Mouse (Mus musculus): Measurements from ENCODE around the gene Rbfox3.

Gene Rbfox3

DNA sequence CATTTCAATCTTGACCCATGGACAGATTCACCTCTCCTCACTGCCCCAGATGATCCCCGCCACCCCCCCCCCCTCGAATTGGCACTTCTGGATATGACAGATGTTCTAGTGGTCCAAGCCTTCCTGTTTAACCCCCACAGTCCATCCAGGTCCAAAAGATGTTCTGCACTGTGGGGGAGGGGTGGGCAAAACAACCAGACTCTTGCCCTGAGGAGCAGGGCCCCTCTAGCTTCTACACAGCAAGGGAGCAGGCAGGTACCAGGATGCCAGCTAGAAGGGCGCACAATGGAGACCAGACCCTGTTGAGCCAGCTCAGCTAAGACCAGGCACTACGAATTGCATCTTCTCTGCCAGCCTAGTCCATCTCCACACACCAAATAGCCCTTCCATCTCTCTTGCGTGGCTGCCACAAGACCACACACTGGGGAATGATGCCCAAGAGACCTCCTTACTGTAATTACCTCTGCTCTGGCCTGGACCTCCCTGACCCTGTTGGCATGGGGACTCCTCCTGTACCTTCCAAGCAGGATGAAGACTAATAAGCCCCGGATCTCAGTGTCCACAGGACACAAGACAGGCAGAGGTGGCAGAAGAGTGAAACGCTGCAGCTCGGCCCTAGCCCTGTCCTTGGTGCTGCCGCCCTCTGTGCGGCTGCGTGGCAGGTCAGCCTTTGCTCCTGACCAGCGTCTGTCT, 5.1 kb downstream of the Rbfox3 start:
- DNase-seq (ENCODE audit: inconsistent age in 2 of 2, low spot score in 1 of 2) = no peak

DNA sequence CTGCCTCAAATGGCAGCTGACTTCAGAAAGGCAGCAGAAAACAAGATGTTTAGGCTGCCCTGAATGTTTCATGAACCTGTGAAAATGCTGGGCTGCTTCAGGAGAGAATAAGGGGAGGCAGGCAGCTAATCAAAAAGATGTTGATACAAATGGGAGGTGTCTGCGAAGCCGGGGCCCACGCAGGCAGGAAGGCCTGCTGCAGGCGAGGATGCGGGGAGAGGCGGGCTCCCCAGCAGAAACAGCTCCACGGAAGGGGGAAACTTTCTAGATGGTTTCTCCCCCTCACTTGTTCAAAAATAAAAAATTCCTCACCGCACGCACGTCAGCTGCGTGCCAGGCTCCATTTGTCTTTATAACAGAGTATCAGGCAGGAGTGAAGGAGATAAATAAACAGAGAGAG, 5.7 kb downstream of the Rbfox3 start:
- DNase-seq (ENCODE audit: inconsistent age in 2 of 2, low spot score in 1 of 2) = no peak

DNA sequence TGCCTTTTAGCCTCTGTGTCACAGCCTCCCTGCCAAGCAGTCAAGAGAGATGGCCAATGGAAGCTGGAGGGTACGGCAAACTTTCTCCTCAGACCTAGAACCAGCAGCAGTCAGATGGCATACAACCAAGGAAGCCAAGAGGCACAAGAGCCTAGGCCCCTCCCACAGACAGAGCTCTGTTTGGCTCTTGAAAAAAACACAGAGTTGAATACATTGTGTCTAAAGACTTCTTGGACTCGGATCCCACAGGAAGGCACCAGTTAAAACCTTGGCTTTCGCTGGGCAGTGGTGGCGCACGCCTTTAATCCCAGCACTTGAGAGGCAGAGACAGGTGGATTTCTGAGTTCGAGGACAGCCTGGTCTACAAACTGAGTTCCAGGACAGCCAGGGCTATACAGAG, 7.1 kb downstream of the Rbfox3 start:
- no peak for DNase-seq (ENCODE audit: inconsistent age in 2 of 2, low spot score in 1 of 2)

DNA sequence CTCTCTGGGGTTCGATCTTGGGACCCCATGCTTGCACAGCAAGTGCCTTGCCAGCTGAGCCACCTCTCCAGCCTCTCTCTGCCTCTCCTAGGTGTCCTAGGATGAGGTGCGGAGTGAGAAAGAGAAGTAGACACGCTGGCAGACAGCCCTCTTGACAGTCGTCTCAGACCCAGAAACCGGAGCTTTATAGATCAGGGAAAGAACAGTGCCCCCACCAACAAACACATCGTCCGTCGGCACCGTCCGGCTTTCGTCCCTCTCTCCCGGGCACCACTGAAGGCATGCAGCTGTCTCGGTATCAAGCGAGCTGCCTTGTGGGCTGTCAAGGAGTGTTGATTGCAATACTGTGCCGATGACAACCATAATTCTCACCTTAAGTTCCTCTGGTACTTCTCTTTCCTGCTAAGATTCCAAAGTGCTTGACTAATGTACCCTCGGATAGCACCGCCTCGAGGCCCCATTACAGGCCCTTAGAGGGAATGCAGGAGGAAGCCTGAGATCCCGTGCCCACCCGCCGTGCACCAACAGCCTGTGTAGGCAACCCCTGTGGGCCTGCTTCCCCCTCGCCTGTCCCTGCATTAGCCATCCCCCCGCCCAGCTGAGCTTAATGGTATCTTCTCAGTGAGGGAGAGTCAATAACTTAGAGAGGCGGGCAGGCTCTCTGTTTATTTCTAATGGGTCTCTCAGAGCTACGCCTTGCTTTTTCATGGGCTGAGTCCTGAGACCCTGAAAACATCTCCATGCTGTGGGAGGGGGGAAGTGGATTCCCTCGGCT, 11.4 kb downstream of the Rbfox3 start:
- DNase-seq (ENCODE audit: inconsistent age in 2 of 2, low spot score in 1 of 2) = no peak

DNA sequence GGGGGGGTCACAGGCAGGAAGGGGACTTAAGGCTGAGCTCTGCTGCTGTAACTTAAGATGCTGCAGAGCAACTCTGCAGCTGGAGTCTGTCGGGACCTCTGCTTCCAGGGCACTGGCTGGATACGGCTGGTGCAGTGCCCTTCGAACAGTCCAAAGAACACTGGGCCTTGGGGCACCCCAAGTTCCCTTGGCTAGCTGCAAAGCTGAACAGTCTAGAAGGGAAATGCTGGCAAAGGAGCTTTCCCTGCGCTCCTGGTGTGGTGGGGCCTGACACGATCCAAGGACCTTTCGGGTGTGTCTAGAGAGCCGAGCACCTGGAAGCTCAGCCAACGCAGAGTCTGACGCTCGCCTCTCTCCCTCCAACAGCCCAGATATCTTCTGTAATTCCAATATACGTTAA, 12.8 kb downstream of the Rbfox3 start:
- no peak for DNase-seq (ENCODE audit: inconsistent age in 2 of 2, low spot score in 1 of 2)

DNA sequence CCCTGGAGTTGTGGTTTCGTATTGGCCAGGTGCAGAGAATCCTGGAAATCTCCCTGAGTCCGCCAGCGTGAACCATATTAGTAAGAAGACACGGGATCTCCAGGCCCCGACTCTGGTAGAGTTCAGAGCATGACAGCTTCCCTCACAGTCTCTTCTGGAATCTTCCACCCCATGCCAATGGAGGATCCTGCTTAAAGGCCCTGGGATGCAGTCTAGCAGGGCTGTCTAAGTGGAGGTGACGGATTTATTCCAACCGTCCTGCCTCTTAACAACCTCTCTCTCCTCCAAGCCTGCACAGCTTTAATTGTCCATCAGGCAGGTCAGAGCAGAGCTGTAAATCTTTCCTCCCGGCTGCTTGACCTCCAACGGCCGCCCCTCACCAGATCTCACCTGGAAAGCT, 13.2 kb downstream of the Rbfox3 start:
- DNase-seq (ENCODE audit: inconsistent age in 2 of 2, low spot score in 1 of 2) = no peak

DNA sequence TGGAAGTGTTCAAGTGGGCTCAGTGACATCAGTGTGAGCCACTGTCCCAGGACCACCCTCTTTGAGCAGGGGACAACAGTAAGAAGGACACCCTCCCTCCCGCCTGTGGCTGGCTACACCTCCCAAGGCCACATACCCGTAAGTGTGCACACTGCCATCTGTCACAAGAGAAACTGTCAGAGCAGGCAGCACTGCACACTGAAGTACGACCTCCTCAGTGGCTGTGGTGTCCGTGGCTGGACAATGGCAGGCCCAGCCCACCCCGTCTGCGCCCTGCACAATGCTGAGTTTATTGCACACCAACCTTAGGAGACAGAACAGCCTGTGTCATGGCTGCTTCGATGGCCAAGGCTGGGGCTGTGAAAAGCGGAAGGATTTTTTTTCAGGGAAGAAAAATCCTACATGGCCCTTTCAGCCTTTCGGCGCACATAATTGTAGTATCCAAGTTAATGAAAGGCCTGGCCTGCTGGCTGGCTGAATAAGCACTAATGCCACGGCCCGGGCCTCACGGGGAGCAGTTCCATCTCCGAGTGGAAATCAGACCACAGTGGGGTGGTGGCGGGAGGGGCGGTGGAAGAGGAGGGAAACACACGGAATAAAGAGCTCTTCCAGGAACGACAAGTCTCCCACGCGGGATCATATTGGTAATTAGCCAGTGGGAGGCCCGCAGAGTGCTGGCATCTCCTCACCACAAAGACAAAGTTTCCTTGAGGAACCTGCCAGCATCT, 14.1 kb downstream of the Rbfox3 start:
- DNase-seq (ENCODE audit: inconsistent age in 2 of 2, low spot score in 1 of 2) = no peak

DNA sequence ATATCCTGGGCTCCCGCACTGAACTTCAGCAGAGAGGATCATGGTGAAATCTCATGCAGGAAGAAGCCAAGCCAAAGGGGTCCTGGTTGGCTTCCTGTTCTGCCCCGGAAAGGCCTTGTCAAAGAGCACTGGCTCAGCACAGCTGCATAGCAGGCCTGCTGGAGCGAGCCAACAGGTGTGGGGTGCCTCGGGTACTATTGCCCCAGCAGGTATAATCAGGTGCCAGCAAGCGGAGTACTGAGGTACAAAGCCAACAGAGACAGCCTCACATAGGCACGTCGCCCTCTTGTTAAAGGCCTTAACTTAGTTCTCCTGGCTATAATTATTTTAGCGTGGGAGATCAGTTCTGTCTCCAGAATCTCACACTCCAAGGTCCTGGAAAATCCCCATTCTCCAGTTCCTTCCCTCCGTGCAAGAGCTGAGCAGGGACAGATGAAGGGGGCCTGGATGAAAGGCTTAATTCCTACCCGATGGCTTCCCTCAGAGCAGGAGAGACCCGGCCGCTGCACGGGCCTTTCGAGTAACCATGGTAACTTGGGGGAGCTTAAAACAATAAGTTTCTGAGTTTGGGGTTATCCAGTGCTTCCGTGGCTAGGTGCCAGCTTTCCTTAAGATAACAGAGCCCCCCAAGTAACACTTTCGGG, 15.2 kb downstream of the Rbfox3 start:
- DNase-seq (ENCODE audit: inconsistent age in 2 of 2, low spot score in 1 of 2) = no peak

DNA sequence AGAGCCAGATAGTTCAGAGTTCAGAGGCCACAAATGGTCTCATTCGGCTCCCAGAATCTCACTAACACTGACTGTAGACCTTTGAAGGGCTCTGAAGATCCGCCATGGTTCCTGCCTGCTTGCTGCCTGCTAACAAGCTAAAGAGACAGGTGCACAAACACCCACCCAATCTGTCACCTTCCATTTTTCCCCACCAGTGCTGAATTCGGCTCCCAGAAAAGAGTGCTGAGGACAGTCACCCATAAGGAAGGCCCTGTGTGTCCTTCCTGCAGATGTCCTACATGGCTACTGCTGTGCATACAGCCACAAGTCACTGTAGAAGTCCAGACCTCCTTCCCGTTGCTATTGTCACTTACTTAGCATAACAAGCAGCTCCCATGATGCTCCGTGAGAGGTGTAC, 16.6 kb downstream of the Rbfox3 start:
- DNase-seq (ENCODE audit: inconsistent age in 2 of 2, low spot score in 1 of 2) = no peak

DNA sequence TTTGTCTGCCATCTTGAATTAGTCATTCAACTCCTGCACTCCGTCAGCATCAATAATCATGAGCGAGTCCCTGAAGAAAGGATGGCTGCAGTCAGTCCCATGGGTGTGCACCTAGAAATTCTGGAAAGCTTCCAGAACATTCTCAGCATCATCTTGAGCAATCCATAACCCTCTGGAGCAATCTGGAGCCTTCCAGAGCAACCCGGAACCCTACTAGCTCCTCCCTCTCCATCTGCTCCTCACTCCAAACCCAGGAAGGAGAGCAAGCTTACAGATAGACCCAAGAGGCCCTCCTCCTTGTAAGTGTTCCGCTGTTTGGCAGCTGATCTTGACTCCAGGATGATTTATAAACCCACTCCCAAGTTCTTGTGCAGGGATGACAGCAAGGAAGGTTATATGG, 17.2 kb downstream of the Rbfox3 start:
- no peak for DNase-seq (ENCODE audit: inconsistent age in 2 of 2, low spot score in 1 of 2)

DNA sequence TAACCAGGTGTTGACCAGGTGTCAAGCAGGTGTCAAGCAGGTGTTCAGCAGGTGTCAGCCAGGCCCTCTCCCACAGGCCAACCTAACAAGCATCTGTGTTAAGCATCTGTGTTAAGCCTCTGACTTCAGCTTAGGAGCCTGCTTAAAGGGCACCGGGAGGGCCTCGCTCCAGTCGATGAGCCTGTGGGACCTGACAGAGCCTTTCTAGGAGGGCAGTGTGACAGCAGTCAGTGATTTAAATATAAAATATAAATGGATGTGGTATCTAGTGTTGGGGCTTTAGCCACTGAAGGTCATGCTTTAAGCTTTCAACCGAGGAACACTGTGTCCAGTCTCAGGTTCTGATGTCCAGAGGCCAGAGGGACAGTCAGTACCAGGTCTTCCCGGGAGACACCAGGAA, 18.5 kb downstream of the Rbfox3 start:
- DNase-seq (ENCODE audit: inconsistent age in 2 of 2, low spot score in 1 of 2) = no peak

DNA sequence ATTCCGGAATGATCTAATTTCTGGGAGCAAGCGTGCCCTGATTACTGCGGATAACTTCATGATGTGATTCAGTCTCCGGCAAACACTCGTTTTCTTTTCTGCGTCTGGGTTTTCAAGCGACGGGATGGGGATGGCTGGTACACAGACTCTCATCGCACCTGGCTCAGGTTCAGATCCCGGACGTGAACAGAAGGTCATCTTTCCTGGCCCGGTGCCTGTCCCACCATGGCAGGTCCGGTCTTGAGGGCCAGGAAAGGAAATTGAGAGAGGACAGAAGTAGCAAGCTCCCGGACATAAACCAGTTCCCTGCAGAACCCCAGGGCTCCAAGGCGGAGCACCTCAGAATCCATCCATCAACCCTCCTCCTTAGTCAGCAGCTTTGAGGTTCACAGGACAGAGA, 19.9 kb downstream of the Rbfox3 start:
- DNase-seq (ENCODE audit: inconsistent age in 2 of 2, low spot score in 1 of 2) = no peak

DNA sequence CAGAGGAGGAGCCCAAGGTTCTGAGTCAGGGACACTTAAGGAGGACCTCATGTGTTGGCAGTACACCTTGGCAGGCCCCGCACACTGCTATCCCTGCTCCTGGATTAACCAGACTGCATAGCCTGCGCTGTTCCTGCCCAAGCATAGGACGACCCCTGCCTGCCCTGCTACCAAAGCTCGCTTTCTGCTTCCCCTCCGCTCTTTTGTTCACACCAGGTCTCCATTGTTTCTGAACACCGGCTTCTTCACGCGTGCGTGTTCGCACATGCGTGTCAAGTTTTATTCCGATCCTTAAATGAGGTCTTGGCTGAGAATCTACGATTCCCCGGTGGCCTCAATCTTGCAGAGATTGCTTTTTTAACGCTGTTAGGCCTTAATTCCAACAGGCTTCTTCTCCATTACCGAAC, 20.4 kb downstream of the Rbfox3 start:
- no peak for DNase-seq (ENCODE audit: inconsistent age in 2 of 2, low spot score in 1 of 2)

DNA sequence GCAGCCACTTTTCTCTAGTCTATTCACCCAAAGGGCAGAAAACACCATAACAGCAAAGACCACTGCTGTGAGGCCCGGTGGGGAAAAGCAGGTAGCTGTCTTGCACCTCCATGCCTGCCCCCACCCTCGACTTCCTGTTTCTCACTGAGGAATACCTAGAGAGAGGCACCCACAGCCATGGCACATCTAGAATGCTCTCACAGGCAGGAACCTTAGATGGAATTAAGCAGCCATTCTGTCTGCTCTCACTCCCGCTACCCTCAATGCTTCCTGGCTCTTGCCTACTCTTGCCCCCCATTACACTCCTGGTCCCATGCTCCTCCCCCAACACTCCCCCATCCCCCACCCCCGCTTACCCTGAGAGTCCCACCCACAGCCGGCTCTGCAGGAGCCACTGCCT, 20.9 kb downstream of the Rbfox3 start:
- DNase-seq (ENCODE audit: inconsistent age in 2 of 2, low spot score in 1 of 2) = no peak

DNA sequence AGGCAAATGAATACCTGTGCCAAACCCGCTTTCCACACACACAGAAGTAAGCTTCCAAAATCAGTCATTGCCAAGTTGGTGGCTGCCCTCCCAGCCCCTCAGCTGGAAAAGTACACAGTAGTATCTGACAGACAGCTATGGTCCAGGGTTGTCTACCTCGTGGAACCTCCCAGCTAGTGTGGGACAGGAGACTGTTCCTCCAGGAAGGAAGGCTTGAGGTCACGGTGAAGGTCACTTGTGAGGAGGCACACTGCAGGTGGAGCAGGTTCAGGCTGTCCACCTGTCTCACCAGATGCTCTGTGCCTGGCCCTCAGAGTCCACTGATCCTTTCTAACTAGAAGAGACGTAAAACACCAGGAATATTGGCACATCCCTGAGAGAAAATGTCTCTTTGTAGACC, 21.9 kb downstream of the Rbfox3 start:
- DNase-seq (ENCODE audit: inconsistent age in 2 of 2, low spot score in 1 of 2) = no peak

DNA sequence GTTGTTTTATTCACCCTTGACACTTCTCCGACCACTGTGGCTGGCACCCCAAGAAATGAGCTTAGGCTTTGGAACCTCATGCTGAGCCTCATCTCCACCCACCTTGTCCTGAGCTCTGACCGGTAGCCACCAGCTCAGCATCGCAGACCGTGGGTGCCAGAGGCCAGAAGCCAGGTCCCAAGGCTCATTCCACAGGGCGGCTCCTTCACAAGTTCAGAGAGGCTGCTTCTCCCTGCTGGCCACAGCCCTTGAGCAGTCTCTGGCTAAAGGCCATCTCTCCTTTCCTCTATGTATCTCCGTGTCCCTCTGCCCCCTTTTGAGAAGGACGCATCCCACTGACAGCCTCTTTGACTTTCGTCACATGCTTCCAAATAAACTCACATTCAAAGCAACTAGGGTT, 23.0 kb downstream of the Rbfox3 start:
- DNase-seq (ENCODE audit: inconsistent age in 2 of 2, low spot score in 1 of 2) = no peak

DNA sequence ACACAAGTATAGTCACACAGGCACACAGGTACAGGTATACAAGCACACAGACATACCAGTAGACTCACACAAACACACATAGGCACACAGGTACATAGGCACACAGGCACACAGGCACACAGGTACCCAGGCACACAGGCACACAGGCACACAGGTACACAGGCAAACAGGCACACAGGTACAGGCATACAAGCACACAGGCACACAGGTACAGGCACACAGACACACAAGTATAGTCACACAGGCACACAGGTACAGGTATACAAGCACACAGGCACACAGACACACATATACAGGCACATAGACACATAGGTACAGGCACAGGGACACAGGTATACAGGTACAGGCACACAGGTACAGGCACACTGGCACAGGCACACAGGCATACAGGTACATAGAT, 24.2 kb downstream of the Rbfox3 start:
- DNase-seq (ENCODE audit: inconsistent age in 2 of 2, low spot score in 1 of 2) = no peak

DNA sequence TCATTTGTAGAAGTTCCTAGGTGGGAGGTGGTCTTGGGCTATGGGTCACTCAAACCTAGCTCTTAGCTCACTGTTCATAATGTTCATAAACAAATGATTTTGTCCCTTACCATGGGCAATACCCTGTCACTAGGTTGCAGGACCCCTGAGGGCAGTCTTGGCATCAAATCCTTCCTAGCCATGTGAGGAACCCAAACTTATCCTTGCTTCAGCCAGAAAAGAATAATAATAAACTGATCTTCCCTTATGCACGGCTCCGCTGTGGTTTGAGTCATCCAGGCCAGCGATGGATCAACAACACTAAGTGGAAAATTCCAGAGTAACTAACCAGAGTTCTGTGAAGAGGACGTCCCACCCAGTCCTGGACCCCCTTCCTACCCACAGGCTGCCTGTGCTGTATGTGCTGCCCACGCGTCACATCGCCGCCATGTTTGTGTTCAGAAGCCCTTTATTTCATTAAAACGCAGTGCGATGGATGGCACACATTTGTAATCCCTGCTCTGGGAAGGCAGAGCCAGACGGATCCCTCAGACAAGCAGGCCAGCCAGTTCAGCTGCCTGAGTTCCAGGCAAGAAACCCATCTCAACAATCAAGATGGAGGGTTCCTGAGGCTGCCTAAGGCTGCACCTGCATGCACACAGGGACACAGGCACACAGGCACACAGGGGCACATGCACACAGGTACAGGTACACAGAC, 25.0 kb downstream of the Rbfox3 start:
- no peak for DNase-seq (ENCODE audit: inconsistent age in 2 of 2, low spot score in 1 of 2)

DNA sequence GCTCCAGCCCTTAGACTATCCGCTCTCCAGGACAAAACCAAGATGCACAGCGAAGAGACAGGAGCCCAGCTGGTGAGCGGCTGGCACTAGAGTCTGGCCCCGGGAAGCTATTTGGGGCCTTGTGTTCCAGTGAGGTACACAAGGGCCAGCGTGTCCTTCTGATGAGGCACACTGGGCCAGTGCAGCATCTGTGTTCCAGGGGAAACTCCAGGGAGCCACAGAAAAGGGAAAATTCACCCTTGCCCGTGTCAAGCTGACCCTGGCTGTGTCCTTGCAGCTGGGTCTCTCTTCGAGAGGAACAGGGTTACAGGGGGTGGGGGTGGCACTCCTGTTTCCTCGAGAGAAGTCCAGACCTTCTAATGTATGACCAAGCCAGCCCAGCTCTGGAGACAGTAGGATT, 25.8 kb downstream of the Rbfox3 start:
- no peak for DNase-seq (ENCODE audit: inconsistent age in 2 of 2, low spot score in 1 of 2)

DNA sequence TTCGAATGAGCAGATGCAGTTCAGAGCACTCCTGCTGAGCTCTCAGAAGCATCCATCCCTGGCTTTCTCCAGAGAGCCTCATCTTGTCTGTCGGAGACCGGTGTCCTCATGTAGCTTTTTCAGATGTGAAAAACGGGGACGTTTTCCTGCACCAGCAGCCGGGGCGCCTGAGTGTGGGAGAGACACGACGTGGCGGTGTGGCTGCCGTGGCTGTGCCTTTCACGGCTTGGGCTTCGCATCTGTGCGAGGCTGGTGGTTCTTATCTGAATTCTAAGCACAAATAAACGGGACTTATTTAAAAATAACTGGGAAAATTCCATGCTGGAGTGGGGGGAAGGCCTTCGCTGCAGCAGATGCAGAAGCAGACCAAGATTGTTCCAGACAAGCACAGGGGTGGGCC, 26.3 kb downstream of the Rbfox3 start:
- no peak for DNase-seq (ENCODE audit: inconsistent age in 2 of 2, low spot score in 1 of 2)

DNA sequence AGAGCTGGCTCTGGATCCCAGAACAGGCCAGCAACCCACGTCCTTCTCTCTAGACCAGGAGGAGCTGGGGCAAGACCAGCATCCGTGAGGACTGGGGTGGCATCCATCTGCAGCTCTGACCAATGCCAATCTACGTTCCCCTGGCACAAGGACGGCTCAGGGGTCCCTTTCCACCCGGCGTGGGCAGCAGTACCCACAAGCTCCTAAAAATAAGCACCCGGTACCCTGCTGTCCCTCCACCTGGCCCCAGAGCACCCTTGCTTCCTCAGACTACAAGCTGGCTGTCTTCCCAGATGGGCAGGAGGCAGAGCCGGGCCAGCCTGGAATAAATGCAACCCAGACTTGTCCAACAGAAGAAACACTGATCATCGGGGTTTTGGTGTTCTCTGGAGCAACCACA, 28.3 kb downstream of the Rbfox3 start:
- DNase-seq (ENCODE audit: inconsistent age in 2 of 2, low spot score in 1 of 2) = no peak

Data from adrenal gland, adult (tissue).